Mouse (Mus musculus): ENCODE data around the gene H2-K1.
A peak's percentile ranks its signal among the peaks of the same experiment; 100 is the strongest.
"Not testable (repeated sequence)": the region's sequence is repeated elsewhere in the genome, so short reads cannot be mapped to it uniquely, and the experiment has no call there.

H2-K1 gene

DNA sequence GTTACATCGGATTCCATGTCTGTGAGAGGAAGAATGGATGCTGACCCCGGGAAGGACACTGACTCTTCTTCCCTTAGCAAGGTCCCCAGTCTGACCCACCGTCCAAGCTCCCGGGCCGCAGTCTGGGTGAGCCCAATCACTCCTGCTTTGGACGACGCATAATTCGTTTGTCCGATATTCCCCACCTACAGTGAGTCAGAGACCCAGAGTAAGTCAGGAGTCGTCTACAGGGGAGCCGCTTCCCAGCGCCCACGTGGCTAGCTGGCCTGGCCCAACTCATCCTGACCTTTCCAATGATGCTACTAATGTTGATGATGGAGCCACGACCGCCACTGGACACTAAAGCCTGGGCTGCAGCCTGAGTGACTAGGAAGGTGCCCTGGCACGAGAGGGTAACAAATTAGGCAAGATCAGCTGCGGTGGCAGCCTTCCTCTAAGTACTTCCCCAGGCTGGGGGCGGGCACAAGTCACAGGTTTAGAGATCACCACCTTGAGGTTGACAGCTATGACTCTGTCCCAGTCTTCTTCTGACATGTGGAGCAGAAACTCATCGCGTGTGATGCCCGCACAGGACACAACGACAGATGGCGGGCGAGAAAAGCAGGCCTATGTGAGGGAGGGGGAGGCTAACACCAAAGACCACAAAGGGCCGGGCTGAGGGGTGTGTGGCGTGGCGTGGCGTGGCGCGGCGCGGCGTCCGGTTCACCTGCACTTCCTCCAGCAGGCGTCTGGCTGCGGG lies 26.9 kb upstream of the H2-K1 start:
- DNase-seq (ENCODE audit: low read depth, low spot score): peak; percentile 50

- DNase-seq (ENCODE audit: low read depth, low spot score): no peak
These were observed 26.1 kb upstream of the H2-K1 start for GRCm38 (mm10) chr17:34026221-34026620.

GRCm38 (mm10) chr17:34025756-34026151 lies 25.6 kb upstream of the H2-K1 start:
- DNase-seq (ENCODE audit: low read depth, low spot score): no peak

- no peak for DNase-seq (ENCODE audit: low read depth, low spot score)
These were observed 25.0 kb upstream of the H2-K1 start for GRCm38 (mm10) chr17:34024861-34025755.

- peak; percentile 92 for DNase-seq (ENCODE audit: low read depth, low spot score)
These were observed 24.2 kb upstream of the H2-K1 start, which contains the start of gene Ring1 for GRCm38 (mm10) chr17:34024317-34024821. TSS of gene Ring1 (minus strand) at chr17:34024680.

GRCm38 (mm10) chr17:34023678-34024077 lies 23.5 kb upstream of the H2-K1 start:
- DNase-seq (ENCODE audit: low read depth, low spot score): no peak

DNA sequence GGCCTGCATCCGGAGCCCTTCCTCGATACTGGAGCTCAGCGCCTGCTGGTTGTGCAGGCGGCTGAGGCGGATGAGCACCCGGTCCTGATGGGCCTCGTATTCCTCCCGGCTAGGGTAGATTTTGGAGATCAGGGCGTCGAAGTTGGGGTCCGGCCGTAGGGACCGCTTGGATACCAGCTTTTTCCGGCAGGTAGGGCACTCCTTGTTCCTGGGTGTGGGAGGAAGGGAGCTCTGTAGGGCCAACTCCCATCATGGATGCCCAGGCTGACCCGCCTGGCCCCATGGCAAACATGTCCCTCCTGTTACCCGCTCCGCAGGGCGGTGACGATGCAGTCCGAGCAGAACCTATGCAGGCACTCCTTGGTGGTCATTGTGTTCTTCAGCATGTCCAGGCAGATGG lies 22.8 kb upstream of the H2-K1 start:
- DNase-seq (ENCODE audit: low read depth, low spot score): no peak

- DNase-seq (ENCODE audit: low read depth, low spot score): no peak
These were observed 22.3 kb upstream of the H2-K1 start for GRCm38 (mm10) chr17:34022414-34022783.

GRCm38 (mm10) chr17:34021539-34022413 lies 21.6 kb upstream of the H2-K1 start:
- DNase-seq (ENCODE audit: low read depth, low spot score): no peak

DNA sequence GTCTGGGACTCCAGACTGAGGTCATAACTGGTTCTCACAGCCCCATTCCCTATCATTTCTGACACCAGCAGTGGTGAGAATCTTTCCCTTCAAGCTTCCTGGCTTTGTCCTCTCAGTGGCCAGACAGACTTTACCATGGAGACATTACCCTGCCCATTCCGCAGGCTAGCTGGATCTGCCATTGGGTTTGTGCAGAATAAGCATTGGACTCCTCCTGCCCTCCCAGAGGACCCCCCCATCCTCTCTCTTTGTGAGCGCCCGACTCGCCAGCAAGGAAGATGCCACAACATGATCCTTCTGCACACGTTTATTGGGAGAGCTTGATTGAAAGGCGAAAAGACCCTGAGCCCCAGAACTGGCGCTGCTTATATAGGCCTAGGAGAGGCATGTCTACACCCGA lies 13.3 kb upstream of the H2-K1 start:
- no peak for DNase-seq (ENCODE audit: low read depth, low spot score)

- DNase-seq (ENCODE audit: low read depth, low spot score): no peak
These were observed 10.0 kb upstream of the H2-K1 start for GRCm38 (mm10) chr17:34010156-34010555.

DNA sequence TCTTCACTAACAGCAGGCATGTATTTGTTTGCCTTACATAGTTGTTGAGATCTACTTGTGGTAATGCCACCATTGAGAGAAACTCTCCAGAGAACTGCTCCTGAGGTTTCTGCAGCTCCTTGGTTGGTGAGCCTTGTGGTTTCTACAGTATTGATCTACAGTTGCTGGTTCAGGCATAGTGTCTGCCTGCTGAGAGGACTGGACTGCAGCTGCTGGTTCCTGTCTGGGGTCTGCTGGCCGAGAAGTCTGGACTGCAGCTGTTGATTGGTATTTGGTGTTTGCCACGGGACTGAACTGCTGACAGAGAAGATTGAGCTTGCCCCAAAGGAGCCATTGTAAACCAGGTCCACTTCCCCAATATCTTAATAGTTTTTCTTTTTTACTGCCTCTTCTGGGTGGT lies 6.4 kb upstream of the H2-K1 start:
- DNase-seq (ENCODE audit: low read depth, low spot score): no peak

DNA sequence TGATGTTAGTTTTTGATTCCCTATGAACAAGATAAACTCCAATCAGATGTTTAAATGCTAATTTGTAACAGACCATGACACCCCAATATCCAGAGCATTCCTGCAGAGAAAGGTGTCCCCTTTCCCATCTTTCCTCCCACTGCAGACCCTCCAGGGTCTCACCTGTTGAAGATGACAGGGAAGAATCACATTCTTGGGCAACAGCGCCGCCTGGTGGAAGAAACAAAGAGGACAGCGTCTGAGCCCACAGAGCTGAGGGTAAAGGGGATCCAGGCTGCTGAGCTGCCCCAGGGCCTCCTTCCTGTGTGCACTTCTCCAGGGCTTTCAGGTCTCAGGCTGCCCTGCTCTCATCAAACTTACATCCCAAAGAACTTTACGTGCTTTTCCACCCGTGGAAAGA lies 3.3 kb upstream of the H2-K1 start:
- DNase-seq (ENCODE audit: low read depth, low spot score): no peak

DNA sequence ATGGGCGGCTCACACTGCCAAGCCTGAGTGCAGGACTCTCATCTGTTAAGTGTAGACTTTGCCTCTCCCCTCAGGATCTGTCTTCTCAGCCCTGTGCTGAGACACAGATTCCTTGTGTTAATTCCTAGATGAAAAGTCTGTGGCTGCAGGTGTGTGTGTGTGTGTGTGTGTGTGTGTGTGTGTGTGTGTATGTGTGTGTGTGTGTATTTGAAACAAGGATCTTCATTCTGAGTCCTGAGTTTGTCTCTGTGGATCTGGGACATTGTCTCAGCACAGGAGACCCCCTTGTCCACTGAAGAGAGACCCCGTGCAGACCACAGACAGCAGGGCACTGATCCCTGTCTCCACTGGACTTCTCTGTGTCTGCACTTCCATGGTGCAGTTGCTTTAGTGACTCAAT lies 649 bp upstream of the H2-K1 start:
- DNase-seq (ENCODE audit: low read depth, low spot score): not testable (repeated sequence)

- DNase-seq (ENCODE audit: low read depth, low spot score): no peak
These were observed 602 bp downstream of the H2-K1 start for GRCm38 (mm10) chr17:33999341-34000149.

DNA sequence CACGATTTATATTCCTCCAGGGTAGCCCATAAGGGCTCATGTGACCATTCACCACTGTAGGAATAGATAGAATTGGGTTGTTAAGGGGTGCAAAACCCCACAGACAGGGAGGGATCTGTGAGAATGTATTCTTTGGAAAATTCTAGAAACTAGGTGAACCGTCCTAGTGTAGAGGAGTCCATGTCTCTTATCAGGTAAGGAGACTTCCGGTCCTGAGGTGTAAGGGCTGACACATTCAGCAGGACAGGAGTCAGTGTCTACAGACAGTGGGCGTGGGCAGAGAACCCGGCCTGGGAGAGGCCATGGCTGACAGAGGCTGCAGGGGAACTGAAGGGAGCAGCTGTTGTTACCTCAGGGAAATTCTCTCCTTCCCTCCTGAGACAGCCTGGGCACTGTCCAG lies 1.4 kb downstream of the H2-K1 start:
- DNase-seq (ENCODE audit: low read depth, low spot score): not testable (repeated sequence)

GRCm38 (mm10) chr17:33997025-33997424 lies 3.1 kb downstream of the H2-K1 start:
- DNase-seq (ENCODE audit: low read depth, low spot score): not testable (repeated sequence)

- no peak for DNase-seq (ENCODE audit: low read depth, low spot score)
These were observed 4.5 kb downstream of the H2-K1 start for GRCm38 (mm10) chr17:33995651-33996050.

GRCm38 (mm10) chr17:33994959-33995358 lies 5.2 kb downstream of the H2-K1 start:
- no peak for DNase-seq (ENCODE audit: low read depth, low spot score)

GRCm38 (mm10) chr17:33991788-33992664 lies 8.1 kb downstream of the H2-K1 start:
- peak; percentile 89 for DNase-seq (ENCODE audit: low read depth, low spot score)
